Mouse (Mus musculus): ENCODE data around the gene Srrm3.

Srrm3 gene

GRCm38 (mm10) chr5:135869661-135870423, 63.2 kb downstream of the Srrm3 start:
- DNase-seq (ENCODE audit: low spot score in 2 of 2) = no peak

- no peak for DNase-seq (ENCODE audit: low spot score in 2 of 2)
Measured at GRCm38 (mm10) chr5:135870505-135870904, 63.8 kb downstream of the Srrm3 start.

DNA sequence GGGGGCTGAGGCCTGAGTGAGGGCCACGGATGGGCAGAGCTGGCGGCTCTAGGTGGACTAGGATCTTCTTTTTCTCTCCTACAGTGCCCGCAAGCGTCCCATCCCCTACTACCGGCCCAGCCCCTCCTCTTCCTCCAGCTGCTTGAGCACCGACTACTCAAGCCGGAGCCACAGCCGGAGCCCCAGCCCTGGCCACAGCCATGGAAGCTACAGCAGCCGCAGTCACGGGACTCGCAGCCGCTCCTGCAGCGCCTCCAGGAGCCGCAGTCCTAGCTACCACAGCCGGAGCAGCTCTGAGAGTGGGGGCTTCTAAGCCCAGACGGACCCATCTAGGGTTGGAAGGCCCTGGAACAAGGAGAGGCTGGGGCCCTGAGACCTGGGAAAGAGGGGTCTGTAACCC, 66.3 kb downstream of the Srrm3 start:
- no peak for DNase-seq (ENCODE audit: low spot score in 2 of 2)

DNA sequence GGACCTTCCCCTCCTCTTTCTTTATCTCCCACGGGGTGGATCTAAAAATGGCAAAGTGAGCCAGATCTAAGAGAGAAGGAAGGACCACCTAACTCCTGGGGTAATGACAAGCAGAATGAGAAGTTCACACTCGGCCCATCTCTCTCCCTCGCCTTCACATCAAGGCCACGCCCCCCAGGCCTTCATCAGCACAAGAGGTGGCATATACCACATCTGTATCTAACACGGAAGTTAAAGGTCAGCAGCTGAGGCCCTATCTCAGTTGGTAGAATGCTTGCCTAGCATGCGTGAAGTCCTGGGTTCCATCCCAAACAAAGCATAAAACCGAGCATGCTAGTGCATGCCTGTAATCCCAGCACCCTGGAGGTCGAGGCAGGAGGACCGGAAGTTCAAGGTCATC, 67.1 kb downstream of the Srrm3 start:
- no peak for DNase-seq (ENCODE audit: low spot score in 2 of 2)

DNA sequence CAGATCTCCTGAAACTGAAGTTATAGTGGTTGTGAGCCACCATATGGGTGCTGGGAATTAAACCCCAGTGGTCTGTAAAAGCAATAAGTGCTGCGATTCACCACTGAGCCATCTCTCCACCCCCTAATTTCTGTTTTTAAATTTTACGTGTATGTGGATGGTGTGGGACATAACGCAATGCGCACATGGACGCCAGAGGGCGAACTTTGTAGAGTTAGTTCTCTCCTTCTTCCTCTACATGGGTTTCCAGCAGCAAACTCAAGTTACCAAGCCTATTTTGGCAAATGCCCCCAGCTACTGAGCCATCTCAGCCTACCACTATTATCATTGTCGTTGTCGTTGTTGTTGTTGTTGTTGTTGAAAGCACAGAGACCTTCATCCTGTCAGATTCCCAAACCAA, 70.5 kb downstream of the Srrm3 start:
- DNase-seq (ENCODE audit: low spot score in 2 of 2) = peak in 1 of 2 experiments; percentile 35

GRCm38 (mm10) chr5:135877831-135878231, 71.1 kb downstream of the Srrm3 start:
- no peak for DNase-seq (ENCODE audit: low spot score in 2 of 2)

- DNase-seq (ENCODE audit: low spot score in 2 of 2) = no peak
Measured at GRCm38 (mm10) chr5:135879449-135880158, 72.9 kb downstream of the Srrm3 start.

GRCm38 (mm10) chr5:135884641-135885040, 78.0 kb downstream of the Srrm3 start:
- DNase-seq (ENCODE audit: low spot score in 2 of 2) = no peak

GRCm38 (mm10) chr5:135887675-135888102, 81.0 kb downstream of the Srrm3 start, which contains the start of gene Hspb1:
Gene Hspb1, plus strand, starts transcription at chr5:135887919.
- DNase-seq (ENCODE audit: low spot score in 2 of 2) = no peak

GRCm38 (mm10) chr5:135888405-135889215, 81.9 kb downstream of the Srrm3 start:
- DNase-seq (ENCODE audit: low spot score in 2 of 2) = no peak

DNA sequence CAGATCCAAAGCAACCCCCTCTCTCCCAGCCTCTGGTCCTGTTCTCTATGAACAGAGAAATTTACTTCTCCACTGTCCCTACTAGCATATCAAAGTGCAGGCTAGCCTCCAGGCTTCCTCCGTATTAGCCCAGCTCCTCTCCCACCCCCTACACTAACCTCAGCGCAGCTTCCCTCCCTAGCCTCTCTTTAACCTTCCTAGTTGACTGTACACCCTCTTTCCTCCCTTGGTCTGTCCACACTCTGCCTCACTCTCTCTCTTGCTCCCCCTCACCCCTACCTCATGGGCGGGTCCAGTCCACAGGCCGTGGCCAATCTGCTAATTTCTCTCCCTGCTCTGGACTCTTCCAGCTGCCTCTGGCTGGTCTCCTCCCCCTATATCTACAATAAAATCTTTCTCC, 83.6 kb downstream of the Srrm3 start:
- DNase-seq (ENCODE audit: low spot score in 2 of 2) = no peak

DNA sequence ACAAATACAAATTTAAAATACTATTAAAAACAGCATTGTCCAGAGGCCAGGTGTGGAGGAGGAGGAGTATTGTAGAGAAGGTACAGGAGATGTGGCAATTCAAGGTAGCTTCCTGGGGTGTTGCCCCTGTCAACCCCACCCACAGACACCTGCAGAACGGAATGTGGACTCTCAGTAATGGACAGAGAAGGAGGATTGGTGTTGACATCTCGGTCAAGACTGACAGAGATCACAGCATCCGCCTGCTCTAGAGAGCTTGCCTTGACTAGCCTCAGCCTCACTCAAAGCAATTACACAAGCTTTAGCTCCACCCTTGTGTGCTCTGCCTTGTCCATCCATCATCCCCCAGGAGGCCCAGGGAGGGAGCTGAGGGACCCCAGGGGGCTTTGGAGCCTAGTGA, 84.2 kb downstream of the Srrm3 start:
- DNase-seq (ENCODE audit: low spot score in 2 of 2) = no peak

DNA sequence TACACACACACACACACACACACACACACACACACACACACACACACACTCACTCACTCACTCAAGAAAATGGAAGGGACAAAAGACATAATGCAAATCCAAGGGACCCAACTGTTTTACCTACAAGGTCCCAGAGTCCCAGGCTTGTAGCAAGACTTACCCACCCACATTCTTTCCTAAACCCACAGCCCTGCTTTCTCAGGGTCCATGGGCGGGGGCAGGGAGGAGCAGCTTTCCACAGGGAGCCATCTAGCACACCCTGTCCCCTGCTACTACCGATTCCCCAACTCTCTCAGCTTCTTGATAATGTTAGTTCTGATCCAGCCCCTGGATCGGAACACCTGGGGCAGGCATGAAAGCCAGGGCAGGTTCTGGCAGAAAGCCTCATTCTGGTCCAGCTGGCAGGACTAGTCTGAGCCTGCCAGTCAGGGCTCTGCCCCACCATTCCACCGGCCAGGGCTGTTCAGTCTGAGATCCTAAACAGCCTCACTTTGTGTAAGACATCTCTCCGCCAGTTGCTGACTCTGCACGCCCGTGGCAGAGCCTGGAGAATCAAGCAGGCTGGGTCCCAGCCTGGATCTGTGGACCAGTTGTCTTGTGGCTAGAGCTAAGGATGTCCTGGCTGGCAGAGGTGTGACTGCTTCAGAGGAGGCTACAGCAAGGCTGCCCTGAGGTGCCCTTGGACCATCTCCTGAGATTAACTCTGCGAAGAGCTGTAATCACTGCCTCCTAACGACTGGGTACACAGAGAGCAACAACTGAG, 86.1 kb downstream of the Srrm3 start:
- DNase-seq (ENCODE audit: low spot score in 2 of 2) = no peak

DNA sequence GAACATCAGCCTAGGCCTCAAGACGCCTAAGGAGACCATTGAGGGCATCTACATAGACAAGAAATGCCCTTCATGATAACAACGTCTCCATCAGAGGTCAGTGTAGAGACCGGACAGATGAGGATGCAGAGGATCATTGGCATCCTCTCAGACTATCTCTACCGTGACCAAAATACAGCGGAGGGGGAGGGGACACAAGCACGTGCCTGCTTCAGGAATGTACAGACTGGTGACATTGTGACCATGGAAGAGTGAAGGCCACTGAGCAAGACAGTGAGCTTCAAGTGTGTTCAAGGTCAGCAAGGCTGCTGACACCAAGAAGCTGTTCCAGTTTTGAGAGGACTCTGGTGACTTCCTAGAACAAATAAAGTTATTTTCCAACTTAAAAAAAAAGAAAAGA, 88.3 kb downstream of the Srrm3 start:
- no peak for DNase-seq (ENCODE audit: low spot score in 2 of 2)

DNA sequence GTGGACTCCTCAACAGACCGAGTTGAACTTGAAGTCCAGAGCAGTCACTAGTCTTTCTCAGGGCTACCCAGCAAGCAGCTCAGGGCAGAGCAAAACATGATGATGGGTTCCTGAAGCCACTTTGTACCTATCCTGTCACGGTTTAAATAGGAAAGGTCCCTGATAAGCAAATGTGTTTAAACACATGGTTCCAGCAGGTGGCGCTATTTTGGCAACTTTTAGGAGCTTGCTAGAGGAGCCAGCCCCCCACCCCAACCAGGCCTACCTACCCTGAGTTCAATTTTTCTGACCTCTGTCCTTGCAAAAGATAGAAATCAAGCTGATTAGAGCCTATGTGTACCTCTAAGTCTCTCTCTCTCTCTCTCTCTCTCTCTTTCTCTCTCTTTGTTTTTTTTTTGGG, 91.3 kb downstream of the Srrm3 start:
- peak in 1 of 2 experiments; percentile 43 for DNase-seq (ENCODE audit: low spot score in 2 of 2)

DNA sequence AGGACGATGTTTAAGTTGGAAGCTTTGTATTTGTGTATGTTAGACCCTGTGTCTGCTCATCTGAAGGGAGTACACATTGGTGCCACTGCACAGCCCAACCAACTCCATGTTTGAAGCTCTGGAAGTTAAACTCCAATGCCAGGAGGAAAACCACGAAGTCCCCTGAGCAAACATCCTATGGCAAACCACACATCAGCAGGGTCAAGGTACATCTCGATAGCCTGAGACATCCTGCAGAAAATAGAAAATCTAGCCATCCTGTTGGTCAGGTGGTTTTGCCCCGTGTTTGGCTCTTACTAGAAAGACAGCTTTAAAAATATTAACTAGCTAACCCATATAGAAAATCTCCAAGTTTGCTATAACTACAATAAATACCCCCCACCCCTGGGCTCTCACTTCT, 92.3 kb downstream of the Srrm3 start:
- DNase-seq (ENCODE audit: low spot score in 2 of 2) = no peak

- no peak for DNase-seq (ENCODE audit: low spot score in 2 of 2)
Measured at GRCm38 (mm10) chr5:135899833-135900232, 93.1 kb downstream of the Srrm3 start.

DNA sequence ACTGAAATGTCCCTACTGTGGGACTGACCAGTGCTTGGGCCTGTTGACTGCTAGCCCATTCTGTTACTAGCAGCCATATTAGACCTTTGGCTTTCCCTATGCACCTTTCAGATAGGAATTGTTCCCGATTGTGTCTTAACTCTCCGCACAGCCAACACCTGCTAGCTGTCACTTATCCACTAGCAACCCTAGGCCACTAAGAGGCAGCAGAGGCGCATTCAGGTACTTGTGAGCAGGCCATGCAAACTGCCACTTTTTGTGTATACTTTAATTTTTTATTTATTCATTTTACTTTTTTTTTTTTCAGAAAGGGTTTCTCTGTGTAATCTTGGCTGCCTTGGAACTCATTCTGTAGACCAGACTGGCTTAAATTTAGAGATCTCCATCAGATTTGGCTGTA, 94.0 kb downstream of the Srrm3 start:
- no peak for DNase-seq (ENCODE audit: low spot score in 2 of 2)

DNA sequence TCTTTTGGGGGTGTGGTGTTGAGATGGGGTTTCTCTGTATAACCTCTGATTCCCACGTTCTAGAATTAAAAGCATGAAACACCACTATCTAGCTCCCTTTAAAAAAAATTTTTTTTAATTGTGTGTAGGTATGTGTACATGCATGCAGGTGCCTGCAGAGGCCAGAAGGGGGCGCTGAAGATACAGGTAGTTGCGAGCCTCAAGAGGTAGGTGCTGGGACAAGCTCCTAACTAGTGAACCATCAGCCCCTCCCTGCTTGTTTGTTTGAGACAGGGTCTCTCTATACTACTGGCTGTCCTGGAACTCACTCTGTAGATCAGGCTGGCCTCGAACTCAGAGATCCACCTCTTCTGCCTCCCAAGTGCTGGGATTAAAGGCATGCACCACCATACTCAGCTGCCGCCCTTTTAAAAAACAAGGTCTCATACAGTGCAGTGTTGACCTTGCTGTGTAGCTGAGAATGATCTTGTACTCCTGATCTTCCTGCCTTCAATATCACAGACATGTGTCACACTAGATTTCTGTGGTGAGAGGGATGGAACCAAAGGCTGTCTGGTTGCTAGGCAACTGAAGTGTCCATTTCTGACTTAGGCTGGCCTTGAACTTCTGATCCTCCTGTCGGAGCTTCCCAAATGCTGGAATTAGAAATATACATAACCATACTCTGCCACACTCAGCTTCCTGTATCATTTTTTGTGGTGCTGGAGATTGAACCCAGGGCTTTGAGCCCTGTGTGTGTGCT, 94.8 kb downstream of the Srrm3 start:
- peak in 1 of 2 experiments; percentile 24 for DNase-seq (ENCODE audit: low spot score in 2 of 2)

GRCm38 (mm10) chr5:135903058-135903457, 96.4 kb downstream of the Srrm3 start:
- no peak for DNase-seq (ENCODE audit: low spot score in 2 of 2)

All from spleen, postnatal 14 days (tissue).